Mouse (Mus musculus): ENCODE measurements around the gene Jmjd8.

Jmjd8 gene

GRCm38 (mm10) chr17:25808789-25809605, 19.7 kb upstream of the Jmjd8 start, which contains the start of gene Fbxl16:
Fbxl16 (plus strand) TSS chr17:25809085.
- no peak for DNase-seq (ENCODE audit: low spot score in 2 of 2)

GRCm38 (mm10) chr17:25809606-25810340, 18.9 kb upstream of the Jmjd8 start:
- no peak for DNase-seq (ENCODE audit: low spot score in 2 of 2)

GRCm38 (mm10) chr17:25810890-25811289, 17.8 kb upstream of the Jmjd8 start:
- no peak for DNase-seq (ENCODE audit: low spot score in 2 of 2)

GRCm38 (mm10) chr17:25813471-25813870, 15.2 kb upstream of the Jmjd8 start:
- DNase-seq (ENCODE audit: low spot score in 2 of 2), result peak; percentile 81 to 93

GRCm38 (mm10) chr17:25817662-25818061, 11.0 kb upstream of the Jmjd8 start:
- DNase-seq (ENCODE audit: low spot score in 2 of 2), result no peak

- DNase-seq (ENCODE audit: low spot score in 2 of 2), result no peak
Measured at GRCm38 (mm10) chr17:25818851-25819780, 9.6 kb upstream of the Jmjd8 start.

GRCm38 (mm10) chr17:25823452-25823851, 5.2 kb upstream of the Jmjd8 start, which contains the start of gene Wdr24:
Wdr24 (plus strand) TSS chr17:25823627.
- no peak for DNase-seq (ENCODE audit: low spot score in 2 of 2)

GRCm38 (mm10) chr17:25824362-25825142, 4.1 kb upstream of the Jmjd8 start:
- no peak for DNase-seq (ENCODE audit: low spot score in 2 of 2)

- DNase-seq (ENCODE audit: low spot score in 2 of 2), result no peak
Measured at GRCm38 (mm10) chr17:25825311-25825710, 3.4 kb upstream of the Jmjd8 start.

GRCm38 (mm10) chr17:25825984-25826570, 2.6 kb upstream of the Jmjd8 start:
- no peak for DNase-seq (ENCODE audit: low spot score in 2 of 2)

GRCm38 (mm10) chr17:25827011-25827410, 1.7 kb upstream of the Jmjd8 start:
- no peak for DNase-seq (ENCODE audit: low spot score in 2 of 2)

- no peak for DNase-seq (ENCODE audit: low spot score in 2 of 2)
Measured at GRCm38 (mm10) chr17:25827546-25828222, 983 bp upstream of the Jmjd8 start.

- DNase-seq (ENCODE audit: low spot score in 2 of 2), result no peak
Measured at GRCm38 (mm10) chr17:25828223-25828594, 458 bp upstream of the Jmjd8 start.

GRCm38 (mm10) chr17:25829558-25830017, 921 bp downstream of the Jmjd8 start:
- no peak for DNase-seq (ENCODE audit: low spot score in 2 of 2)

GRCm38 (mm10) chr17:25830200-25830753, 1.6 kb downstream of the Jmjd8 start:
- no peak for DNase-seq (ENCODE audit: low spot score in 2 of 2)

GRCm38 (mm10) chr17:25830806-25831431, 2.3 kb downstream of the Jmjd8 start:
- no peak for DNase-seq (ENCODE audit: low spot score in 2 of 2)

GRCm38 (mm10) chr17:25831451-25832281, 3.0 kb downstream of the Jmjd8 start:
- no peak for DNase-seq (ENCODE audit: low spot score in 2 of 2)

All from urinary bladder, postnatal 4 days (tissue).